In genomic region chr10:125387782-125388415, GRCm38 (mm10) we compare ENCODE assay signal across 7 mouse cellular contexts. TPM values are rescaled to one million over a fixed set of nuclear protein-coding genes. Genes with fewer than 3 reads are reported as not detected.
DNase-seq lines count a peak whose midpoint lies in the region; ATAC-seq lines count a peak whose summit lies in the region.

No protein-coding gene starts in this region.

- no peak for ATAC-seq in embryonic facial prominence, embryonic 13.5 days (ENCODE audit: insufficient number of reproducible peaks, insufficient read depth, low FRiP score, low TSS enrichment, low read depth)
- ATAC-seq in granulocyte monocyte progenitor cell, adult 5-6 weeks (replicated peaks; ENCODE audit: poor library complexity, severe bottlenecking), result peak; percentile 43
- ATAC-seq in megakaryocyte, adult 5-6 weeks (ENCODE audit: poor library complexity, severe bottlenecking), result peak; percentile 30
- ATAC-seq in activated CD4-positive, CD25-positive, alpha-beta regulatory T cell, adult 4 months, result no peak

- H3K4me3 ChIP-seq in embryonic facial prominence, embryonic 13.5 days, result peak overlapping the region; percentile 70; the same call in 1 of the 2 replicates

- H3K27me3 ChIP-seq in embryonic facial prominence, embryonic 13.5 days, result peaks cover 4% of the 10 kb centered on the region; the same call in 1 of the 2 replicates

- H3K9me3 ChIP-seq in embryonic facial prominence, embryonic 13.5 days, result no peaks in the 10 kb centered on the region

- peak overlapping the region; percentile 91 for H3K4me2 ChIP-seq in embryonic facial prominence, embryonic 13.5 days

- no peak overlapping the region for H3K9ac ChIP-seq in embryonic facial prominence, embryonic 13.5 days

- no peaks in the 10 kb centered on the region for H3K36me3 ChIP-seq in embryonic facial prominence, embryonic 13.5 days

- DNase-seq in kidney, postnatal 14 days, result peak; percentile 16
- no peak for DNase-seq in kidney, postnatal 10 days
- DNase-seq in telencephalon, adult 2 months (ENCODE audit: low read depth, low spot score), result peak; percentile 65

- peak overlapping the region; percentile 44; the same call in 1 of the 2 replicates for H3K27ac ChIP-seq in embryonic facial prominence, embryonic 13.5 days

- 23% methylated on average over 14 of the region's 14 CpGs for WGBS in embryonic facial prominence, embryonic 13.5 days

- H3K4me1 ChIP-seq in embryonic facial prominence, embryonic 13.5 days, result peaks cover 19% of the 10 kb centered on the region

RNA-seq across cellular contexts. Expression of gene Slc16a7, which starts 1.4 kb away (rescaled TPM):
- 7.1 and 7.7 TPM in 2 replicates for polyA plus RNA-seq in embryonic facial prominence, embryonic 13.5 days (2015; fragmentation: Nextera tagmentation; extraction: Ambion mirVana)
- total RNA-seq in granulocyte monocyte progenitor cell, adult 5-6 weeks (2014; fragmentation: Nextera tagmentation), result 12.0 and 12.8 TPM in 2 replicates
- total RNA-seq in granulocyte monocyte progenitor cell, adult 5-6 weeks (2017), result 17.5 and 23.9 TPM in 2 replicates
- 22.2 and 38.4 TPM in 2 replicates for total RNA-seq in megakaryocyte, adult 5-6 weeks (2015)
- total RNA-seq in megakaryocyte, adult 5-6 weeks (2017), result 20.6 and 24.6 TPM in 2 replicates
- under 1 TPM in 1 of 2 experiments, not detected in 1; 0.06 TPM for polyA plus RNA-seq in activated CD4-positive, CD25-positive, alpha-beta regulatory T cell, adult 4 months (2017; shearing (Covaris generic))

Comparison
In these comparisons a context has a peak if more than half of its experiments do, and no peak if none do; other contexts are left out.
1. ATAC-seq: peak in granulocyte monocyte progenitor cell, adult 5-6 weeks (single experiment) and megakaryocyte, adult 5-6 weeks (single experiment); none in embryonic facial prominence, embryonic 13.5 days (single experiment) and activated CD4-positive, CD25-positive, alpha-beta regulatory T cell, adult 4 months (single experiment).